Mouse (Mus musculus): Measurements from ENCODE around the gene Timp1. TPM values are rescaled to one million over a fixed set of nuclear protein-coding genes. Genes with fewer than 3 reads are reported as not detected.

The Timp1 gene
- polyA plus RNA-seq, 1 experiment from 2014 or later: 33.8 TPM

Small RNAs within 50 kb of the gene (microRNA-seq; reads per million reads assigned to microRNA genes)
- gene Gm24824: not detected
- not detected for gene Mir5617

Other genes starting within 250 kb of the Timp1 start
- 143 and 144 TPM in 2 replicates for gene Uba1, start 211.8 kb upstream of the Timp1 start, polyA plus RNA-seq (2014; fragmentation: Nextera tagmentation; extraction: Ambion mirVana)
- 71.3 and 85.2 TPM in 2 replicates for gene Cdk16, start 182.2 kb upstream of the Timp1 start, polyA plus RNA-seq (2014; fragmentation: Nextera tagmentation; extraction: Ambion mirVana)
- 33.6 and 34.5 TPM in 2 replicates for gene Usp11, start 166.3 kb upstream of the Timp1 start, polyA plus RNA-seq (2014; fragmentation: Nextera tagmentation; extraction: Ambion mirVana)
- gene Araf, start 72.4 kb upstream of the Timp1 start, polyA plus RNA-seq (2014; fragmentation: Nextera tagmentation; extraction: Ambion mirVana): 95.2 and 95.7 TPM in 2 replicates
- 0.08 and 0.38 TPM in 2 replicates for gene Syn1, start 50.8 kb downstream of the Timp1 start, polyA plus RNA-seq (2014; fragmentation: Nextera tagmentation; extraction: Ambion mirVana)
- gene Cfp, start 61.4 kb downstream of the Timp1 start, polyA plus RNA-seq (2014; fragmentation: Nextera tagmentation; extraction: Ambion mirVana): 2.5 and 4.3 TPM in 2 replicates
- gene Elk1, start 80.4 kb downstream of the Timp1 start, polyA plus RNA-seq (2014; fragmentation: Nextera tagmentation; extraction: Ambion mirVana): 5.3 and 7.1 TPM in 2 replicates
- 51.1 and 52.6 TPM in 2 replicates for gene Uxt, start 91.9 kb downstream of the Timp1 start, polyA plus RNA-seq (2014; fragmentation: Nextera tagmentation; extraction: Ambion mirVana)
- gene Zfp182, start 192.2 kb downstream of the Timp1 start, polyA plus RNA-seq (2014; fragmentation: Nextera tagmentation; extraction: Ambion mirVana): 4.0 and 4.8 TPM in 2 replicates
- not detected in 2 replicates for gene Spaca5, start 198.2 kb downstream of the Timp1 start, polyA plus RNA-seq (2014; fragmentation: Nextera tagmentation; extraction: Ambion mirVana)
- gene Zfp300, start 219.4 kb downstream of the Timp1 start, polyA plus RNA-seq (2014; fragmentation: Nextera tagmentation; extraction: Ambion mirVana): 0.92 and 1.1 TPM in 2 replicates
- gene Ssxa1, start 245.7 kb downstream of the Timp1 start, polyA plus RNA-seq (2014; fragmentation: Nextera tagmentation; extraction: Ambion mirVana): not detected in 2 replicates